Mouse (Mus musculus) heart, postnatal 0 days (tissue): ENCODE results near the gene Olfr522.

Source experiments
- CTCF ChIP-seq: IDR thresholded peaks from 2 replicates; pipeline ENCODE4 v1.5.1; 2016; ENCODE audit warnings: antibody characterized with exemption, control low read depth, low read depth
- EP300 ChIP-seq: IDR thresholded peaks from 2 replicates; pipeline ENCODE4 v1.6.1; 2016; ENCODE audit warnings: antibody characterized with exemption, low read depth

- TF ChIP-seq CTCF (no peak), EP300 (no peak)
These were observed 43.1 kb downstream of the Olfr522 start for GRCm38 (mm10) chr7:140121338-140121910.
